Mouse (Mus musculus) left cerebral cortex, adult 18-20 months (tissue): ENCODE measurements at regions not wholly inside any gene's neighbourhood (a gene's known extent, or its start where the extent isn't known, plus 50 kb on each side); places are given as distances from the start of the nearest gene placed in this dataset.

Experiments
- DNase-seq, 2 experiments: peaks; one replicate each; pipeline ENCODE4 v3.0.0; 2021 to 2022; ENCODE audit warnings: low spot score in 2 of 2, mixed read lengths in 1 of 2

DNA sequence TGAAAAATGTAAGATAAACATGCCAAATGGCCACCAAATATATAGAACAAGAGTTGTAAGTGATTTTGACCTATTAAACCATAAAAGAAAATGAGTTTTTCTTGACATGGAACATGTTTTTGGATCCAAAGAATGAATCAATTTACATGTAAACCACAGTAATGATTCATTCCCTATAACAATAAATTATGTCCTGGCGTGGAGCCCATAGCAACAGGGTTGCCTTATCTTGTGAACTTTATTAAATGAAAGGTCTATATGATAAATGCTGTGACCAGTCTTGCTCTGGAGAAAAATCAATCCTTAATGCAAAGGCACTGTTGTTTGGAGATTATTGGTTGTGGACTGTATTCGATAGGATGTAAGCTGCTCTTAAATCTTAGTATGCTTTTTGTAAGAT is 538.0 kb upstream of the N6amt1 start:
- DNase-seq = no peak

DNA sequence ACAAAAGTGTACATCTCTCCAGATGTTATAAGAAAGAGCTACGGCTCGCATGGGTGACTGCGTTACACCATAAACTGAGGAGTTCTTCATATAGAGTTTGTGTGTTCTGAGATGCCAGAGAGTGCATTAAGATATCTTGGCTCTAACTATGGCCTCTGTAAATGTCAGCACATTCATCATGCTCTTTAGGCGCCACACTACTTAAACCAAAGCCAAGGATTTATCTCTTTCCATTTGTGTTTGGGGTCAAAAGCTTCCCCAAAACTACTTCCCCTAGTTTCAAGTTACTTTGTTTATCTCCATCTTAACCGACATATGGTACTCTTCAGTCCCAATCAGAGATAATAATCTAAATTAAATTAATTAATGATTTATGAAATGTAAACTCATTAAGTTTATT is 541.3 kb upstream of the N6amt1 start:
- DNase-seq = no peak

DNA sequence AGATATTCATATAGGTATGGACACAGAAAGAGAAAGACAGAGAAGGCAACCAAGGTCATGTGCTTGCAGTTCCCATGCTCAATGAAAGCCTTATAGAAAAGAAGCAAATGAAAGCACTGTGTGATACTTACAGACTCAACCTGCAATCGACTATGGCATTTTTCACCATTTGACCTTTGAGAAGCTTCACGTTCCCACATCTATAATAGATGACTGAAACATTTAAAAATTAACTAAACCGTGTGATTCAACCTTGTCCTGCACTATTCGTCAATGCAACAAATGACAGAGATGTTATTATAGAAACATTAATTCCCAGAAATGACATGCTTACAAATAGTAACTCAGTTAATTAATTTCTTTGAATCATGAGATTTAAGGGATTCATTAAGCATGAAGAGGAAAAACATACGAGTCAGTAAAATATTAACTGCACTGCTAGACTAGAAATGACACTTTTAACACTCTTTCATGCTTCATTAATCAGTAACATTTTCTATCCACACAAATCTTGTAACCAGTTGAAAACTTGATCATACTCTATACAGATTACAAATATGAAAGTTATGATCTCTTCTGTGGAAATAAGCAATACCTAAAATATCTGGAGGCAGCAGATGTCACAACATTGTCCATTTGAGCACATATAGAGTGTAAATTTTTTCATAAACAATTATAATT is 545.2 kb upstream of the N6amt1 start:
- DNase-seq = no peak

DNA sequence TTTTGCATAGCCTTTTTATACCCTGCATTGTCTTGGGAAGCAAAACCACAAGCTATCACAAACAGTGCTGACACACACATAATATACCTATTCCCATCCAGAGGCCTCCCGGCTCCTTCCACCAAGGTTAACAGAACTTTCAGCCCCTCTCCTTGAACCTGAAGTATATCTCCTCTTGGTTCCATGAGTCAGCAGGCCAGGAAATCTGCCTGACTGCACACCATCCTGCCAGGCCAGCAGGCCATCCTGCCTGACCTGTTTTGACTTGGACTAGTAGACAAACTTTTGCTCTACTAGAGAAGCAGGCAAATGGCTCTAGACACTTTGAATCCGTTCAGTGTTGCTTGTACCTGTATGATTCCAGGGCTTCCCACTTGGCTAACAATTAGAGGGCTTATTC is 547.6 kb upstream of the N6amt1 start:
- DNase-seq = no peak

GRCm38 (mm10) chr16:86776086-86776485 is 577.9 kb upstream of the N6amt1 start:
- no peak for DNase-seq

DNA sequence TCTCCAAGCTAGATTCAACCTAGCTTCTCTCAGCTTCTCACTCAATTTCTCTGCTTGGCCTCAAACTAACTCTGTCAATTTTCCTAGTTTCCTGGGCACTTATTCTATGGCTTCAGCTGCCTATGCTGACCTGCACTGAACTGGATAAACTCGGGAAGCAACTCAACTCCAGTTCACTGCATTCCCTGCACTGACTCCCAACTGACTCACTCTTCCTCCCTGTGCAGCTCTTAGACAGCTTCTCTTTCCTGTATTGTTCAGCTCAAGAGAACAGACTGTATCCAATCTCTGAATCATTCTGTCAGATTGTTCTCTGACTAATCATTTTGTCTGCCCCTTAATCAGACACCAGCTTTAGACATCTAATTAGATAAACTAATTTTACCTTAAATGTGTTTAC is 581.4 kb upstream of the N6amt1 start:
- no peak for DNase-seq

GRCm38 (mm10) chr16:86768912-86769311 is 585.1 kb upstream of the N6amt1 start:
- DNase-seq = no peak

DNA sequence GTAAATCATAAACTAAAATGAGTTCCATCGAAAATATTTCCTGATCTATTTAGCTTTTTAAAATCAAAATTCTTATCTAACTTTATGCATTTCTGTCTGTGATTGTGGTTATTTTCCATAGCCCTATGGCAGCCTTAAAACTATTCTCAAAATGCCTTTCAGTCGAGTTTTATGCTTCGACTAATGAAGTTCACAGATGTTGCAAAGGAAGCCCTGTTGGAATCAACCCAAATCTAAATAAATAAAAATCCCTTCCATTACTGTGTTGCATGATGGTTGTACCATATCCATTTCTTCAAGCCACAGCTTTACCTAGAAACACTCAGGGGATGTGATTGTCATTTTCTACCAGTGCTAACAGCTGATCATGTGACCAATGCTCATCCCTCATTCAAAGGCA is 585.6 kb upstream of the N6amt1 start:
- DNase-seq = no peak

GRCm38 (mm10) chr16:86765974-86766373 is 588.0 kb upstream of the N6amt1 start:
- no peak for DNase-seq

DNA sequence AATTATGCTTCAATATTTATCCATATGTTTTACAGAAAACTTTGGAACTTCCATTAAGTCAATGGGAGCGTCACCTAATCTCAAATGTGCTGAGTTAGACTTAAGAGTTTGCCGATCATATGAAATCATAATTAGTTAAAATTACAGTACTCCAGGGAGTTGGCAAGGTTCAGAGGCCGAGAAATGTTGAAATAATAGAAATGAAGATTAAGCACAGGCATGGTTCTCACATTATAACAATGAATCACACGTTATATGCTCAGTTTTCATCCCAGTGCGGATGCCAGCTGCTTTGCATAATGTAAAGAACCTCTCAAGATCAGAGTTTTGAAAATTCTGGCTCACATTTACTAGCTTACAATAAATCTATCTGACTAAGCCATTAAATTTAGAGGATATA is 612.7 kb upstream of the N6amt1 start:
- DNase-seq = no peak

DNA sequence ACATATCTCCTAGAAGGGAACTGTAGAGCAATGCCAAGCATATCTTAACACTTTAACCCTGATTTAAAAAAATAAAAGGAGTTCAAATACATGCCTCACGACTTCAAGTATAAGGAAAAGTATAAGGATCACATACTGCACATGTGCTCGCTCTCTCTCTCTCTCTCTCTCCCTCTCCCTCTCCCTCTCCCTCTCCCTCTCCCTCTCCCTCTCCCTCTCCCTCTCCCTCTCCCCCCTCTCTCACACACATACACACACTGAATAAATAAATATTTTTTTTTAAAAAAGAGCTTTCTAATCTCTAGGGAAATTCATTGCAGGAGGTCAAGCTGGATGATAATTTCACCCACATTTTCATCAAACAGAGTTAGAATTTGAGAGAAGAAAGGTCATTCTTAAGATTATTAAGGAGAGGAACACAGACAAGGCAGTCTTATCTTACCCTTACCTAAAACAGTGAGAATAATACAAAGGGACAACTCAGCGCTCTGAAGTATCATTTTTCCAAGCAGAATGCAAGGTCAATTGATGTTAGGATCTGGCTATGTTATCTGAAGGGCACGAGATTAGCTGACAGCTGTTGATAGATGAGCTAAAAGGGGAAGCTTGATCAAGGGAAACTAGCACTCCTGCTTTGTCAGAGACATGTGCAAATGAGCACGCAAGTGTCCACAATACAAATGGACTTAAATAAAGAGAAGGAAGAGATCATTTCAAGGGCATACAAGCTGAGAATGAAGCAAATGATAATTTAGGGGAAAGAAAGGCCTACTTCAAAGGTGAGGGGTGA is 634.8 kb upstream of the N6amt1 start:
- no peak for DNase-seq

DNA sequence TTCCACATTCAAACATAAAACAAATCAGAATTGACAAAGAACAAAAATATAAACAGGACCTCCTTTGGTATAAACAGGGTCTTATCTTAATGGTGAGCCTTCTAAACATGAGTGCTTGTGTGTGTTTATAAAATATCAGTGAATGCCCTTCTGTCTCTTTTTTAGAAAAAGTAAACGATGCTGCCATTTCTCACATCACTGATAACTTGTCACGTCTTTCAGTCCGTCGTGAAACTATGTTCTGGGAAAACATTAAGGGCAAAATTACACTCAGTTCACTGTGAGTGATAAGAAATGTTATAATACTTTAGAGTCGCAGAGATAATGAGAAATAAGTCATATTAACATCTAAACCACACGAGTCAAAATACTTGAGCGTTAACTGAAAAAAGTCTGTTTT is 635.6 kb upstream of the N6amt1 start:
- no peak for DNase-seq

DNA sequence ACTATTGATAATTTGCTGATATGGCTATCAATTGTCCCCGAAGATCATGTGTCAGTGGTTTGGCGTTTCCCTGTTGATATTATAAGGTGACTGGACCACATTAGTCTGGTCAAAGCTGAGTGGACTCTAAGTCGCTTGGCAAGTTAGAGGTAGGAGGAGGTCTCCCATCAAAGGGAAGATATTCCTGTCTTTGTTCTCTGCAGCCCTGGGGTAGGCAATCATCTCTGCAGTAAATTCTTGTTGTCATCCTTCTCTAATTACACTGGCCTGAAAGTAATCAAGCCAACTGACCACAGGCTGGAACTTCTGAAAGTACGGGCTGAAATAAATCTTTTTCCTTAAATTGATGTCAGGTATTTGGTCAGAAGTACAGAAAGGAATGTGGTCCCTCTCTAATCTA is 652.3 kb upstream of the N6amt1 start:
- no peak for DNase-seq

DNA sequence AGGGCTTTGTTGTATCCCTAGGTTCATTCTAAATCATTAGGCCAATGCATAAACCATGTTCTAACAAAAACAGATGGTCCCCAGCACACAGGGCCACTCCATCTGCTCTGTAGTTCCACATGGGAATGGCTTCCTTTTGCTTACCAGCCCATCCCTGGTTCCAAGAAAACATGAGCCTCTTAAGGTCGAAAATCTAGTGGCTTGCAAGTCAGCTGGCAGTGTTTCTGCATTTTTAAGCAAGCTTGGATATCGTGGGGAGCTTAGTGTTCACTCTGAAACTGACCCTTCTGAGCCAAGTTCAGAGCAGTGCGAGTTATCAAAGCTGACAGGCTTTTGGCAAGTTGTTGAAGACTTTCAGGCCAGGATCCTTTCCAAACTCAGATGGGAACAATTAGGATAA is 659.5 kb upstream of the N6amt1 start:
- DNase-seq = no peak

GRCm38 (mm10) chr16:86659154-86659553 is 694.8 kb upstream of the N6amt1 start:
- no peak for DNase-seq

GRCm38 (mm10) chr16:86647316-86647715 is 706.7 kb upstream of the N6amt1 start:
- DNase-seq = no peak

DNA sequence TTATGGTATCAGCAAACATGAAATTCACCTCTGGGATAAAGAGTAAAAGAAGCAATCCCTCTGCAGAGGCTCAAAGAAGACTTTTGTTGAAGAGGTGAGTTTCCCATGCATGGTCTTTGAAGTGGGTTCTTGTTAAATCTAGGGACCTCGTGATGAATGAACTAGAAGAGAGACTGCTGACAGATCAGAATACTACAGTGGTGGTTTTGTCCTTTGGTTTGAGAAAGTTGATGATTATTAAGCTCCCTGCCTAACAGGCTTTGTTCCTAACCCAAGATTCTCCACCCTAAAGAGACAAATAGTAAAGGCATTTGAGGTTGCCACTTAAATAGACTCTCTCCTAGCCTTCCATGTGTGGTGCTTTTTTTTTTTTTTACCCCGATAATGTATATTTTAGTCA is 707.2 kb upstream of the N6amt1 start:
- no peak for DNase-seq

- DNase-seq = no peak
Measured at GRCm38 (mm10) chr16:86645436-86645835, 708.5 kb upstream of the N6amt1 start.

DNA sequence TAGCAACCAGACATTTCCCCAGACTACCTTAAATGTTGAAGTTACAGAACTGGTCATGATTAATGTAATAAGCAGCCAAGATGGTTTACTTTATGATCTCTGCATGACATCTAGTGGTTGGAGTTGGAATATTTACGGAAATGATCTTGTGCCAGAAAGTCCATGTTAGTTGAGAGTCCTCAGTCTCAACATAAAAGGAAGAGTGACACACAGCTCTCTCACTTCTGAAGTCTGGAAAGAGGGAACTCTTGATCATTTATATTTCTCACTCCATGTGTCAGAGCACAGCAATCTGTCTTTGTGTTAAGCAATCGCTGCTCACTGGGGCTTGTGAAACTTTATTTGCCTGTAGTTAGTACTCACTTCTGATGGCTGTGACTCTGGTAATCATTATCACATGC is 709.1 kb upstream of the N6amt1 start:
- peak; percentile 2 to 15 for DNase-seq

DNA sequence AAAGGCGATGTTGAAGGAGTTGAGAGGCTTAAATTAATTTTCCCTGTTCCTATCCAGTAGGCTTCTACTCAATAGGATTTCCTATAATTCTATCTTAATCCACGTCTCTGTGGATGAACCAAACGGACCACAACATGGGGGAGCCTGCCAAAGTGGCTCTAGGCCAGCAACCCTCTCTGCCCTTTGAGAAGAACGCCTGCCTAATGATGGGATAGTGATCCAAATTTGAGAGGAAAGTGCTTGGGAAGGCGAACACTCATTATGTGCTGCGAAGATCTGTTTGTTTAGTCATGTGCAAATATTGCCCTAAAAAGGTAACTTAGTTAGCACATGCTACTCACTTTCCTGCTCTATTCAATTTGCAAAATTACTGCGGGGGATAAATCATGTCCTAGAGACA is 702.5 kb upstream of the Adamts5 start:
- DNase-seq = no peak

DNA sequence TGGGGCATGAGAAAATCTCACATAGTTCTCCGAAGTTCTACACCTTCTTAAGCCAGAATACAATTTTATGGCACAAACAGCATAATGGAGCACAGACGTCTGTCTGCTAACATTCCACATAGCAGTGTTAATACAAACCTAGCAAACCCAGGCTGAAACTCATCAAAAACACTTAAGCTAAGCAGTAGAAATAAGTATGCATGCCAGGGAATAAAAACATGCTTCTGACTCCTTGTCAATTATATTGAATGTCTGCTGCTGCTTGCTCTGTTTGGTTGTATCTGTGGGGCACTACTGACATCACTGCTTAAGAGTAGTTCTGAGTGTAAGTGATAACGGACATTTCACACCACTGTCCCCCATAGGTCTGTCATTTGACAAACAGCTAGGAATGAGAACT is 693.4 kb upstream of the Adamts5 start:
- no peak for DNase-seq

GRCm38 (mm10) chr16:86586044-86586443 is 684.4 kb upstream of the Adamts5 start:
- no peak for DNase-seq

DNA sequence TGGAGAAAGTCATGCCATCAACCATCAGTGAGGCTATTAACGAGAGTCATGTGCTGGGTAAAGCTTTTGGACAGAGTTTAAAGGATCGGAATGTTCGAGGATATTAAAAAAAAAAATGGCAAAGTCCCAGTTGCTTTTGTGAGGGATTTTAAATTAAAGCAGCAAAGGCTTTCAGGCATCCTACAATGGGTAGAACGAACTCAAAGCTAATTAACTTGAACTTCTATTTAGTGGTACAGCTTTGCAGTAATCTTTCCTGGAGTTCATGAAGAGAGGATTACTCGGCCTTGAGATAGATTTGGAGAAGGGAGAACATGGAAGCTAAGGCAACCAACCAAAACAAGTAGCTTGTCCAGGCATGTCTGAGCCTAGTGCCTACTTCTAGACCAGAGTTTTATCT is 676.7 kb upstream of the Adamts5 start:
- no peak for DNase-seq
